ENCODE assay signal across 9 mouse cellular contexts in genomic region chr6:128992753-128993152, GRCm38 (mm10). TPM values are rescaled to one million over a fixed set of nuclear protein-coding genes. Genes with fewer than 3 reads are reported as not detected.
DNase-seq lines count a peak whose midpoint lies in the region; ATAC-seq and TF ChIP-seq lines count a peak whose summit lies in the region.
"Had no signal": no experiment of that assay in that cellular context is flagged by ENCODE, and none has a peak within 500 bp of the region (broad histone marks: within the 10 kb centered on the region; RNA-seq: fewer than 3 reads in every experiment).

No protein-coding gene starts in this region.

- no peaks in the 10 kb centered on the region for H3K27me3 ChIP-seq in kidney, postnatal 0 days (ENCODE audit: insufficient read depth, low read length)
- no peaks in the 10 kb centered on the region for H3K27me3 ChIP-seq in embryonic facial prominence, embryonic 10.5 days (replicated peaks; ENCODE audit: low read depth, poor library complexity, severe bottlenecking)
- H3K27me3 ChIP-seq in neural tube, embryonic 14.5 days (ENCODE audit: control insufficient read depth, insufficient read depth, low read length), result no peaks in the 10 kb centered on the region
- H3K27me3 ChIP-seq in intestine, postnatal 0 days (replicated peaks; ENCODE audit: control insufficient read depth, insufficient read depth, low read length), result no peaks in the 10 kb centered on the region

- no peaks in the 10 kb centered on the region; the same call in 1 of the 2 replicates for H3K4me1 ChIP-seq in kidney, postnatal 0 days (replicated peaks; ENCODE audit: insufficient read depth, low read length)
- peaks cover 36% of the 10 kb centered on the region for H3K4me1 ChIP-seq in embryonic facial prominence, embryonic 10.5 days
- no peaks in the 10 kb centered on the region for H3K4me1 ChIP-seq in neural tube, embryonic 14.5 days (ENCODE audit: control insufficient read depth, insufficient read depth, low read length)
- H3K4me1 ChIP-seq in intestine, postnatal 0 days (replicated peaks; ENCODE audit: control insufficient read depth, insufficient read depth, low read length), result no peaks in the 10 kb centered on the region; the same call in 1 of the 2 replicates

- no peak for TF ChIP-seq CTCF in kidney, postnatal 0 days (IDR thresholded peaks at IDR 0.05; ENCODE audit: low read depth)
- TF ChIP-seq CTCF in intestine, postnatal 0 days (IDR thresholded peaks at IDR 0.05; ENCODE audit: low read depth), result no peak

- H3K36me3 ChIP-seq in kidney, postnatal 0 days (ENCODE audit: insufficient read depth, low read length), result no peaks in the 10 kb centered on the region
- no peaks in the 10 kb centered on the region for H3K36me3 ChIP-seq in embryonic facial prominence, embryonic 10.5 days (replicated peaks)
- no peaks in the 10 kb centered on the region for H3K36me3 ChIP-seq in neural tube, embryonic 14.5 days (ENCODE audit: control insufficient read depth, insufficient read depth, low read length)
- no peaks in the 10 kb centered on the region for H3K36me3 ChIP-seq in intestine, postnatal 0 days (ENCODE audit: control insufficient read depth, insufficient read depth)

- no peak overlapping the region for H3K4me3 ChIP-seq in kidney, postnatal 0 days (replicated peaks; ENCODE audit: low read depth, low read length)
- peak overlapping the region; percentile 34; the same call in 1 of the 2 replicates for H3K4me3 ChIP-seq in embryonic facial prominence, embryonic 10.5 days
- H3K4me3 ChIP-seq in neural tube, embryonic 14.5 days (ENCODE audit: low read depth, low read length), result no peak overlapping the region
- H3K4me3 ChIP-seq in intestine, postnatal 0 days (ENCODE audit: low read depth, low read length), result no peak overlapping the region

- WGBS in kidney, postnatal 0 days, result 50% methylated on average over 3 of the region's 3 CpGs
- 24% methylated on average over 3 of the region's 3 CpGs for WGBS in embryonic facial prominence, embryonic 10.5 days
- 22% methylated on average over 3 of the region's 3 CpGs for WGBS in neural tube, embryonic 14.5 days
- WGBS in intestine, postnatal 0 days, result 80% methylated on average over 3 of the region's 3 CpGs

- peak overlapping the region; percentile 27; the same call in 1 of the 2 replicates for H3K4me2 ChIP-seq in kidney, postnatal 0 days (ENCODE audit: low read length)
- H3K4me2 ChIP-seq in neural tube, embryonic 14.5 days (ENCODE audit: low read depth, low read length), result no peak overlapping the region
- no peak overlapping the region for H3K4me2 ChIP-seq in intestine, postnatal 0 days (replicated peaks; ENCODE audit: low read depth)

- peak; percentile 71 for ATAC-seq in kidney, postnatal 0 days (replicated peaks; ENCODE audit: low FRiP score, low read depth)
- peak; percentile 92 for ATAC-seq in inflammation-experienced regulatory T-cells, adult 6 months
- ATAC-seq in neural tube, embryonic 14.5 days (ENCODE audit: low read depth), result 0 out of 2 replicates have a peak, but pooled peaks have one; percentile 51
- no peak for ATAC-seq in intestine, postnatal 0 days

- H3K27ac ChIP-seq in kidney, postnatal 0 days, result peak overlapping the region; percentile 74
- H3K27ac ChIP-seq in embryonic facial prominence, embryonic 10.5 days (replicated peaks), result peak overlapping the region; percentile 81
- peak overlapping the region; percentile 28 for H3K27ac ChIP-seq in neural tube, embryonic 14.5 days (ENCODE audit: low read depth, low read length)
- H3K27ac ChIP-seq in intestine, postnatal 0 days (ENCODE audit: low read depth, low read length), result no peak overlapping the region
- H3K27ac ChIP-seq: macrophage had no signal

- peak; percentile 58 for DNase-seq in kidney, postnatal 0 days (ENCODE audit: low spot score)
- DNase-seq in kidney, adult 18-20 months, result no peak
- DNase-seq in embryonic facial prominence, embryonic 10.5 days (ENCODE audit: low spot score), result peak; percentile 40
- no peak for DNase-seq in adrenal gland, adult (ENCODE audit: inconsistent age in 2 of 2, low spot score in 1 of 2)
- DNase-seq in thymus, postnatal 14 days, result no peak

- no peaks in the 10 kb centered on the region for H3K9me3 ChIP-seq in kidney, postnatal 0 days (replicated peaks; ENCODE audit: low read length)
- no peaks in the 10 kb centered on the region for H3K9me3 ChIP-seq in embryonic facial prominence, embryonic 10.5 days
- no peaks in the 10 kb centered on the region for H3K9me3 ChIP-seq in neural tube, embryonic 14.5 days (ENCODE audit: control insufficient read depth, low read length)
- no peaks in the 10 kb centered on the region for H3K9me3 ChIP-seq in intestine, postnatal 0 days (ENCODE audit: control insufficient read depth)

- H3K9ac ChIP-seq in kidney, postnatal 0 days (ENCODE audit: low read depth, low read length), result no peak overlapping the region
- no peak overlapping the region for H3K9ac ChIP-seq in neural tube, embryonic 14.5 days (replicated peaks; ENCODE audit: low read depth, low read length)
- H3K9ac ChIP-seq in intestine, postnatal 0 days (ENCODE audit: low read depth, low read length), result no peak overlapping the region

RNA-seq across cellular contexts. Expression of gene Klrb1f, which starts 52.9 kb away (rescaled TPM):
- polyA plus RNA-seq in kidney, postnatal 0 days (2015; fragmentation: Nextera tagmentation; extraction: Ambion mirVana), result 0.19 and 0.45 TPM in 2 replicates
- polyA plus RNA-seq in embryonic facial prominence, embryonic 10.5 days (2016; fragmentation: Nextera tagmentation; extraction: Ambion mirVana), result 0.11 TPM in 1 of 2 replicates, not detected in the other
- 1 to 10 TPM; 1.5 to 9.2 (median 5.2) TPM for polyA plus RNA-seq in inflammation-experienced regulatory T-cells, adult 6 months (2017; shearing (Covaris generic))
- 0.23 and 0.83 TPM in 2 replicates for polyA plus RNA-seq in neural tube, embryonic 14.5 days (2014; fragmentation: Nextera tagmentation; extraction: Ambion mirVana)
- 0.25 and 0.44 TPM in 2 replicates for polyA plus RNA-seq in intestine, postnatal 0 days (2015; fragmentation: Nextera tagmentation; extraction: Ambion mirVana)

RNA-seq across cellular contexts. Expression of gene Clec2g, which starts 58.6 kb away (rescaled TPM):
- not detected in 2 replicates for polyA plus RNA-seq in kidney, postnatal 0 days (2015; fragmentation: Nextera tagmentation; extraction: Ambion mirVana)
- not detected in 2 replicates for polyA plus RNA-seq in embryonic facial prominence, embryonic 10.5 days (2016; fragmentation: Nextera tagmentation; extraction: Ambion mirVana)
- 1 to 10 TPM in 2 of 3 experiments, under 1 TPM in 1; 0.95 to 5.0 (median 1.1) TPM for polyA plus RNA-seq in inflammation-experienced regulatory T-cells, adult 6 months (2017; shearing (Covaris generic))
- polyA plus RNA-seq in neural tube, embryonic 14.5 days (2014; fragmentation: Nextera tagmentation; extraction: Ambion mirVana), result not detected in 2 replicates
- not detected in 2 replicates for polyA plus RNA-seq in intestine, postnatal 0 days (2015; fragmentation: Nextera tagmentation; extraction: Ambion mirVana)
- polyA plus RNA-seq: macrophage had no signal

Comparison
In these comparisons a context has a peak if more than half of its experiments do, and no peak if none do; other contexts are left out.
1. DNase-seq: peak in kidney, postnatal 0 days (single experiment) and embryonic facial prominence, embryonic 10.5 days (single experiment); none in kidney, adult 18-20 months (single experiment), adrenal gland, adult (0 of 2) and thymus, postnatal 14 days (single experiment).